Mouse (Mus musculus): ENCODE measurements around the gene Ikzf3. TPM values are rescaled to one million over a fixed set of nuclear protein-coding genes. Genes with fewer than 3 reads are reported as not detected.

Ikzf3 gene
- polyA plus RNA-seq, 1 experiment from 2014 or later, result 0.20 TPM

DNA sequence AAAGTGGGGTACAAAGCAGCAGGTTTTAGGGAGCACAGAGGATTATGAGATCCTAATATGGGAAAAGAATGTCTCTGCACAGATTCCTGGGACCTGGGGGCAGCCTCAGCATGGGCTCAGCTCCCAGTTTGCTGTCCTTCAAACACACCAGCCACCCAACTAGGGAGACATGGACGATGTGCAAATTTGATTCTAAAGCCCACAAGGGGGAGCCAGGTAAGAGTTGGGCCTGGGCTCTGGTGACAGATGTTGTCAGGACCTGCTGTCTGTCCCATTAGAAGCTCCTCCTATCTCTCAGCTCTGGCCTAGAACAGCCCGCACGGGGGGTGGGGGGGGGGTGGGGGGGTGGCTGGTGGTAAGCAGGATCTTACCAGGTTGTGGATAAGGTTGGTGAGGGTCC, 37.7 kb upstream of the Ikzf3 start:
- Histone ChIP-seq H3K4me2 (replicated peaks; ENCODE audit: low read depth, low read length) (no peak overlapping the region), H3K27ac (ENCODE audit: low read length) (no peak overlapping the region), H3K9me3 (ENCODE audit: low read length) (no peaks in the 10 kb centered on the region), H3K36me3 (ENCODE audit: insufficient read depth, low read length) (no peaks in the 10 kb centered on the region), H3K9ac (replicated peaks; ENCODE audit: low read depth) (no peak overlapping the region), H3K27me3 (replicated peaks; ENCODE audit: insufficient read depth, low read length) (no peaks in the 10 kb centered on the region), H3K4me1 (ENCODE audit: insufficient read depth, low read depth, low read length) (peaks cover 8% of the 10 kb centered on the region; the same call in 1 of the 2 replicates), H3K4me3 (ENCODE audit: low read depth, low read length) (no peak overlapping the region)
- TF ChIP-seq EP300 (IDR thresholded peaks at IDR 0.05), result no peak
- TF ChIP-seq CTCF (IDR thresholded peaks at IDR 0.05), result no peak
- DNase-seq (ENCODE audit: low spot score), result no peak
- 19% methylated on average over 3 of the region's 3 CpGs for WGBS
- no peak for ATAC-seq

DNA sequence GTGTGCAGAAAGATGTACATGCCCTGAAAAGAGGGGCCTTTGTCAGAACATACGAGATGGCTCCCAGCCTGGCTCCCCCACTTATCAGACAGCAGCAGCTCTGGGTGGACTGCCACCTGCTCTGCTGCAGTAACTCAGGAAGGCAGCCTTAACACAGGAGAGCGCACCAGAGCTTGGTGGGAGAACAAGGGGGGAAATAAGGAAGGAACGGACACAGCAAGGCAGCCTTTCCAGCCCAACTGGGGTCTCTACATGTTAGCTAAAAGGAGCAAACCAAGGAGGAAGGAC, 37.4 kb upstream of the Ikzf3 start:
- 92% methylated on average over 3 of the region's 3 CpGs for WGBS
- Histone ChIP-seq H3K27me3 (replicated peaks; ENCODE audit: insufficient read depth, low read length) (no peaks in the 10 kb centered on the region), H3K9ac (replicated peaks; ENCODE audit: low read depth) (no peak overlapping the region), H3K9me3 (ENCODE audit: low read length) (no peaks in the 10 kb centered on the region), H3K27ac (ENCODE audit: low read length) (no peak overlapping the region), H3K4me3 (ENCODE audit: low read depth, low read length) (no peak overlapping the region), H3K4me1 (ENCODE audit: insufficient read depth, low read depth, low read length) (peaks cover 8% of the 10 kb centered on the region; the same call in 1 of the 2 replicates), H3K4me2 (replicated peaks; ENCODE audit: low read depth, low read length) (no peak overlapping the region), H3K36me3 (ENCODE audit: insufficient read depth, low read length) (no peaks in the 10 kb centered on the region)
- no peak for TF ChIP-seq CTCF (IDR thresholded peaks at IDR 0.05)
- no peak for TF ChIP-seq EP300 (IDR thresholded peaks at IDR 0.05)
- DNase-seq (ENCODE audit: low spot score), result no peak
- ATAC-seq, result no peak

DNA sequence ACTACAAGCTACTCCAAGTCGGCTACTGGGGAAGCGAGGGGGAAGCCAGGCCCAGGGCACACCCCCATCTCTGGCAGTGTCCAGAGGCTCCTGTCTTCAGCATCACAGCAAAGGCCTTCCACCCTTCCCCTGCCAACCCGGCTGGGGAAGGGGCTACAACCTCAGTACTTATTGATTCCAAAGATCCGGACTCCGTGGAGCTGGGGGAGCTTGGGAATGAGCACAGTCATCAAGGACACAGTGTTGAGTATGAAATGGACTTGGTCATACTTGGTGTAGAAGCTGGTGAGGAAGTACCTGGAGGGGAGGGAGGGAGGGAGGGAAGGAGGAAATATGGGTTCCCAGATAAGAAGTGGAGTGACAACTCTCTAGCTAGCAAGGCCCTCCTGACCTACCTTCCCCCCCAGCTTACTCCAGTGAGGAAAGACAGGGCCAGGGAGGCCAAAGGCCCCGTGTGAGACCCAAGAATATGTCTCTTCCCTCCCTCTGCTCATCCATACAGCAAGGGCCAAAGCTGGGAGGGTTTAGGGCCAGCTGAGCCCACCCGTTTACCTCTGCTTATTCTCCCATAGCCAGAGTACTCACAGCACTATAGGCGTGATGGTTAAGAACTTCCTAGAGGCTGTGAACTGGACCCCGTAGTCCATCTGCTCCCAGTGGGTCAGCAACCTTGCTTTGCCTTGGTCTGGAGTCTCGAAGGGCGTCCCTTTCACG, 36.9 kb upstream of the Ikzf3 start:
- Histone ChIP-seq H3K27me3 (replicated peaks; ENCODE audit: insufficient read depth, low read length) (no peaks in the 10 kb centered on the region), H3K4me1 (ENCODE audit: insufficient read depth, low read depth, low read length) (peaks cover 7% of the 10 kb centered on the region; the same call in 1 of the 2 replicates), H3K9ac (replicated peaks; ENCODE audit: low read depth) (no peak overlapping the region), H3K4me2 (replicated peaks; ENCODE audit: low read depth, low read length) (no peak overlapping the region), H3K27ac (ENCODE audit: low read length) (no peak overlapping the region), H3K9me3 (ENCODE audit: low read length) (no peaks in the 10 kb centered on the region), H3K36me3 (ENCODE audit: insufficient read depth, low read length) (no peaks in the 10 kb centered on the region), H3K4me3 (ENCODE audit: low read depth, low read length) (no peak overlapping the region)
- WGBS, result 81% methylated on average over 12 of the region's 12 CpGs
- no peak for ATAC-seq
- TF ChIP-seq EP300 (IDR thresholded peaks at IDR 0.05) (no peak), CTCF (IDR thresholded peaks at IDR 0.05) (no peak)
- no peak for DNase-seq (ENCODE audit: low spot score)

DNA sequence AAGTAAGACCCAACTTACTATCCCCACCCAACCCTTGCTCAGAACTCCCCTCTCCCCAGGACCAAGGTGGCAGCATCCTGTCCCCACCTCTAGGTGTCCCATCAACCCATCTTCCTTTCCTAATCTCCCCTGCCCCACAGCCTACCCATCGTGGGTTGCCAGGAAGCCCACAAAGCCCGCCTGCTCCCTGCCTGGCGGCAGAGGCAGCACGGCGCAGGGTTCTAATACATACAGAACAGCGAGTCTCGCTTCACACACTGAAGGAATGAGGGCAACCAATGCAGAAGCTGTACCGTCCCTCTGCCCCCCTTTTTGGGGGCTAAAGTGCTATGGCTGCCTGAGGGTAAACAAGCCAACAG, 36.2 kb upstream of the Ikzf3 start:
- no peak for ATAC-seq
- TF ChIP-seq EP300 (IDR thresholded peaks at IDR 0.05), result no peak
- TF ChIP-seq CTCF (IDR thresholded peaks at IDR 0.05), result no peak
- Histone ChIP-seq H3K27ac (ENCODE audit: low read length) (no peak overlapping the region), H3K4me1 (ENCODE audit: insufficient read depth, low read depth, low read length) (peaks cover 3% of the 10 kb centered on the region; the same call in 1 of the 2 replicates), H3K36me3 (ENCODE audit: insufficient read depth, low read length) (no peaks in the 10 kb centered on the region), H3K4me3 (ENCODE audit: low read depth, low read length) (no peak overlapping the region), H3K9ac (replicated peaks; ENCODE audit: low read depth) (no peak overlapping the region), H3K27me3 (replicated peaks; ENCODE audit: insufficient read depth, low read length) (no peaks in the 10 kb centered on the region), H3K9me3 (ENCODE audit: low read length) (no peaks in the 10 kb centered on the region), H3K4me2 (replicated peaks; ENCODE audit: low read depth, low read length) (no peak overlapping the region)
- DNase-seq (ENCODE audit: low spot score), result no peak
- WGBS, result 81% methylated on average over 8 of the region's 8 CpGs

DNA sequence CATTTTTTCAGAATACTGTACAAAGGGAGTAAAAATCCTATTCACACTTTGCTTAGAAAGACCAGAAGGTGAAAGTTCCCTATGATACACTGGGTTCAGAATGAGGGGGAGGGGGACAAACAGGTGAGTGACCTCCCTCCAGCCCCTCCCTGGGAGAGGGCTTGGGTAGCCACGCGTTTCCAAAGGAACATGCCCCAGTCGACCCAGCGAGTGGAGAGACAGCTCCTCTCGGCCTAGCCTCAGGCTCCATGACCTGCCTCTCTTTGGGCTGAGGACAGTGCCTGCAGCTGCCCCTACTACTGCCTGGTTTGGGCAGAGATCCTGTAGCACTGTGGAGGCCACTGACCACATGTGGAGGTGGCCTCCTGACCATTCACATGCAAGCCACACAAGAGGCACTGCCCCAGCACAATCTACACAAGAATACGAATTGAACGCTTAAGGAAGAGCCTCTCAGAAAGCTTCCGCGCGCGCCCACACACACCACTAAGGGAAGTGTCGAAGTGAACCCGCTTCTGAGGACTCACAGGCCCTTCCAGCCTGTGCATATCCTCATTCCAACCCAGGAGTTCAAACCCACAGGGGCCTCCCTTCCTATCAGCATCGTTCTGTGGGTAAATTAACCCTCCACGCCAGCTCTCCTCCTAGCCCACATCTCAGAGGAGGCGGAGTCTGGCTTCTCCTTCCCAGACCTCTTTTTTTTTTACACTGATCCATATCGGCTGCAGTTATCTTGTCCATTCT, 35.6 kb upstream of the Ikzf3 start:
- H3K27me3 ChIP-seq (replicated peaks; ENCODE audit: insufficient read depth, low read length), result no peaks in the 10 kb centered on the region
- H3K36me3 ChIP-seq (ENCODE audit: insufficient read depth, low read length), result no peaks in the 10 kb centered on the region
- TF ChIP-seq EP300 (IDR thresholded peaks at IDR 0.05) (no peak), CTCF (IDR thresholded peaks at IDR 0.05) (no peak)
- no peak overlapping the region for H3K4me3 ChIP-seq (ENCODE audit: low read depth, low read length)
- ATAC-seq (no peak), DNase-seq (ENCODE audit: low spot score) (no peak)
- H3K4me2 ChIP-seq (replicated peaks; ENCODE audit: low read depth, low read length), result no peak overlapping the region
- H3K4me1 ChIP-seq (ENCODE audit: insufficient read depth, low read depth, low read length), result peaks cover 2% of the 10 kb centered on the region; the same call in 1 of the 2 replicates
- no peaks in the 10 kb centered on the region for H3K9me3 ChIP-seq (ENCODE audit: low read length)
- 70% methylated on average over 17 of the region's 17 CpGs for WGBS
- H3K27ac ChIP-seq (ENCODE audit: low read length), result no peak overlapping the region
- H3K9ac ChIP-seq (replicated peaks; ENCODE audit: low read depth), result no peak overlapping the region

DNA sequence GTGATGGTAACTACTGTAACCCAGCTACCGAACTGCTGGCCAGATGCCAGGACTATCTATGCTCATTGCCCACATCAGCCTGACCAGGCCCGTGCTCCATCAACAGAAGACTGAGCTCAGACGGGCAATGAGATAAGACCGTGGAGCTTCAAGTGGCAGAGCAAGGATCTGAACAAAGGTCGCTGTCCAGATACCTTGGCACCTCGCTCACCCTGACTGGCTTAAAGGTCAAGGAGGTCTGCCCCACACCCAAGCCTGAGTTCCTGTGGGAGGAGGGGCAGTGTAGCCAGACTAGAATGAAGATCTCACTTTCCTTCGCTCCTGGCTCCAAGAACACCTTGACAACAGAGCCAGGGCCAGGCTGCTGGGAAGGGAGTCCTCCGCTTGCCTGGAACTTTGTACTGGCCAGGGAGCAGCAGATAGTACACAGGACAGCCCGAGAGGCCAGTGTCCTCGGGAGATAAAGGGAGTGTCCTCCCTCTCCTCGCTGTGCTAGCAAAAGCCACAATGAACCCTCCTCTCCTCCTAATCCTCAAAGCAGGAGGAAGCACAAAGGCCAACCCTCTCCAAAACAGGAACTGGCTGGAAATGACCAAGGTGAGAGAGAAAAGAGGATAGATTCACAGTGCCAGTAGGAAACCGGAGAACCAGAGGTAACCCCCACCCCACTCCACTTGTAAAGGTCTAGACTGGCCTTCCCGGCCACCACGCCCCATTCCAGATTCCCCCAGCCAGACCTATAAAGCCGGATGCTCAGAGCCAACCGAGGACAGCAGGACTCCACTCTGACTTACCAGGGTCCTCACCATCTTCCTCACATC, 34.7 kb upstream of the Ikzf3 start:
- ATAC-seq (peak; percentile 37), DNase-seq (ENCODE audit: low spot score) (no peak)
- Histone ChIP-seq H3K36me3 (ENCODE audit: insufficient read depth, low read length) (no peaks in the 10 kb centered on the region), H3K4me1 (ENCODE audit: insufficient read depth, low read depth, low read length) (no peaks in the 10 kb centered on the region), H3K27me3 (replicated peaks; ENCODE audit: insufficient read depth, low read length) (no peaks in the 10 kb centered on the region), H3K4me3 (ENCODE audit: low read depth, low read length) (no peak overlapping the region), H3K27ac (ENCODE audit: low read length) (no peak overlapping the region), H3K4me2 (replicated peaks; ENCODE audit: low read depth, low read length) (no peak overlapping the region), H3K9me3 (ENCODE audit: low read length) (no peaks in the 10 kb centered on the region), H3K9ac (replicated peaks; ENCODE audit: low read depth) (no peak overlapping the region)
- 53% methylated on average over 16 of the region's 16 CpGs for WGBS
- TF ChIP-seq CTCF (IDR thresholded peaks at IDR 0.05), result no peak
- no peak for TF ChIP-seq EP300 (IDR thresholded peaks at IDR 0.05)

All from lung, postnatal 0 days (tissue).